In the genomic region with DNA sequence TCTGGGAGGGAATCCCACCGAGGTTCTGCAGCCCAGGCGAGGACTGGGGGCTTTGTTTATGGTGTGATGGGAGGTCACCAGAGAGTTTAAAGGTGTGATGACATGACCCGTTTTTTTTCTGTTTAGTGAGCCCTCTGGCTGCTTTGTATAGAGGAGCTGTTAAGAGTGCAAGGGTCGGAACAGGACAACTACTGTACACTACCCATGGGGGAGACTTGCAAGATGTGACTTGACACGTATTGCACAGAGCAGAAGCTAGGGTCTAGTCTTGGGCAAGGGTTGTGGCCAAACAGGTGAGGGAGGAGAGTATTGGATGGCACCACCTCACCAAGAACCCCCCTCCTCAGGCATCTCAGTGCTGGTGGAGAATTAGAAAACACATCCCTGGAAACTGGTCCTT, we compare ENCODE assay signal across 21 mouse cellular contexts.
A peak's percentile ranks its signal among the peaks of the same experiment; 100 is the strongest.
DNase-seq lines count a peak whose midpoint lies in the region; ATAC-seq and TF ChIP-seq lines count a peak whose summit lies in the region.
"Had no signal": no experiment of that assay in that cellular context is flagged by ENCODE, and none has a peak within 500 bp of the region (broad histone marks: within the 10 kb centered on the region; RNA-seq: fewer than 3 reads in every experiment).

No protein-coding gene starts in this region.

- no peaks in the 10 kb centered on the region for H3K27me3 ChIP-seq in heart, embryonic 10.5 days (ENCODE audit: insufficient read depth, poor library complexity, severe bottlenecking)
- H3K27me3 ChIP-seq in hindbrain, postnatal 0 days (ENCODE audit: insufficient read depth, low read length): no peaks in the 10 kb centered on the region
- H3K27me3 ChIP-seq in hindbrain, embryonic 10.5 days (ENCODE audit: insufficient read depth, poor library complexity, severe bottlenecking): no peaks in the 10 kb centered on the region
- no peaks in the 10 kb centered on the region for H3K27me3 ChIP-seq in midbrain, embryonic 15.5 days (replicated peaks)
- no peaks in the 10 kb centered on the region for H3K27me3 ChIP-seq in midbrain, embryonic 11.5 days (ENCODE audit: control insufficient read depth, insufficient read depth, low read length)
- no peaks in the 10 kb centered on the region for H3K27me3 ChIP-seq in neural tube, embryonic 15.5 days (replicated peaks)
- H3K27me3 ChIP-seq: CH12.LX; embryonic facial prominence, embryonic 12.5 days; forebrain, embryonic 13.5 days had no signal

- H3K4me2 ChIP-seq in hindbrain, postnatal 0 days (ENCODE audit: low read depth, low read length): no peak overlapping the region
- no peak overlapping the region for H3K4me2 ChIP-seq in midbrain, embryonic 15.5 days
- no peak overlapping the region for H3K4me2 ChIP-seq in midbrain, embryonic 11.5 days
- H3K4me2 ChIP-seq in neural tube, embryonic 15.5 days: no peak overlapping the region
- H3K4me2 ChIP-seq: embryonic facial prominence, embryonic 12.5 days; forebrain, embryonic 13.5 days had no signal

- H3K36me3 ChIP-seq in heart, embryonic 10.5 days: no peaks in the 10 kb centered on the region
- H3K36me3 ChIP-seq in hindbrain, postnatal 0 days (ENCODE audit: insufficient read depth, low read length): no peaks in the 10 kb centered on the region
- H3K36me3 ChIP-seq in hindbrain, embryonic 10.5 days: no peaks in the 10 kb centered on the region
- no peaks in the 10 kb centered on the region for H3K36me3 ChIP-seq in midbrain, embryonic 15.5 days (replicated peaks)
- H3K36me3 ChIP-seq in midbrain, embryonic 11.5 days (ENCODE audit: control insufficient read depth, insufficient read depth, low read length): no peaks in the 10 kb centered on the region
- no peaks in the 10 kb centered on the region for H3K36me3 ChIP-seq in neural tube, embryonic 15.5 days
- H3K36me3 ChIP-seq: embryonic facial prominence, embryonic 10.5 days; embryonic facial prominence, embryonic 12.5 days; G1E had no signal

- no peak for TF ChIP-seq CTCF in hindbrain, postnatal 0 days (IDR thresholded peaks at IDR 0.05; ENCODE audit: low read depth)

- no peak overlapping the region for H3K27ac ChIP-seq in heart, embryonic 10.5 days
- H3K27ac ChIP-seq in hindbrain, postnatal 0 days: no peak overlapping the region
- no peak overlapping the region for H3K27ac ChIP-seq in hindbrain, embryonic 10.5 days
- H3K27ac ChIP-seq in midbrain, embryonic 15.5 days: no peak overlapping the region
- no peak overlapping the region for H3K27ac ChIP-seq in midbrain, embryonic 11.5 days (ENCODE audit: low read depth, low read length)
- H3K27ac ChIP-seq in neural tube, embryonic 15.5 days (replicated peaks): no peak overlapping the region
- H3K27ac ChIP-seq: embryonic facial prominence, embryonic 10.5 days; embryonic facial prominence, embryonic 12.5 days; forebrain, embryonic 13.5 days had no signal

- intact Hi-C loops in heart, postnatal 36 days (cut with DNase I): no loop called here

- H3K4me3 ChIP-seq in heart, embryonic 10.5 days: no peak overlapping the region
- no peak overlapping the region for H3K4me3 ChIP-seq in hindbrain, postnatal 0 days (ENCODE audit: low read length)
- no peak overlapping the region for H3K4me3 ChIP-seq in hindbrain, embryonic 10.5 days
- no peak overlapping the region for H3K4me3 ChIP-seq in midbrain, embryonic 15.5 days
- H3K4me3 ChIP-seq in midbrain, embryonic 11.5 days (ENCODE audit: low read depth, low read length): no peak overlapping the region
- no peak overlapping the region for H3K4me3 ChIP-seq in neural tube, embryonic 15.5 days (replicated peaks)
- H3K4me3 ChIP-seq: embryonic facial prominence, embryonic 10.5 days; embryonic facial prominence, embryonic 12.5 days; forebrain, embryonic 13.5 days had no signal

- H3K9ac ChIP-seq in hindbrain, postnatal 0 days (replicated peaks; ENCODE audit: low read length): no peak overlapping the region
- H3K9ac ChIP-seq in midbrain, embryonic 15.5 days: no peak overlapping the region
- no peak overlapping the region for H3K9ac ChIP-seq in midbrain, embryonic 11.5 days (ENCODE audit: low read length)
- H3K9ac ChIP-seq in neural tube, embryonic 15.5 days (replicated peaks): no peak overlapping the region
- H3K9ac ChIP-seq: embryonic facial prominence, embryonic 12.5 days; forebrain, embryonic 13.5 days had no signal

- ATAC-seq in hindbrain, postnatal 0 days: 0 out of 2 replicates have a peak, but pooled peaks have one; percentile 25
- ATAC-seq in midbrain, embryonic 15.5 days (replicated peaks): peak; percentile 62; the same call in 1 of the 2 replicates
- ATAC-seq in midbrain, embryonic 11.5 days (ENCODE audit: low FRiP score): no peak
- no peak for ATAC-seq in neural tube, embryonic 15.5 days (ENCODE audit: low FRiP score)
- ATAC-seq: activated CD4-positive, CD25-positive, alpha-beta regulatory T cell, adult 4 months; CD4-positive, CD25-positive, alpha-beta regulatory T cell, adult 4 months; Patski had no signal

- DNase-seq in heart, embryonic 10.5 days (ENCODE audit: low spot score): peak; percentile 22
- DNase-seq in heart, postnatal 36 days: no peak
- DNase-seq in hindbrain, postnatal 0 days (ENCODE audit: low spot score): no peak
- DNase-seq in hindbrain, embryonic 10.5 days (ENCODE audit: low spot score): no peak
- DNase-seq in midbrain, embryonic 11.5 days (ENCODE audit: low spot score, missing footprints): no peak
- DNase-seq in neural tube, embryonic 10.5 days (ENCODE audit: extremely low spot score, low spot score): peak; percentile 8
- DNase-seq: adrenal gland, adult 8-10 months; adrenal gland, postnatal 14 days; adrenal gland, postnatal 36 days; B cell, adult 2 months; cerebellum, adult 11-12 months had no signal

- 60% methylated on average over 5 of the region's 5 CpGs for WGBS in heart, embryonic 10.5 days
- WGBS in hindbrain, postnatal 0 days: 57% methylated on average over 5 of the region's 5 CpGs
- 59% methylated on average over 5 of the region's 5 CpGs for WGBS in hindbrain, embryonic 10.5 days
- WGBS in midbrain, embryonic 15.5 days: 66% methylated on average over 5 of the region's 5 CpGs
- WGBS in midbrain, embryonic 11.5 days: 73% methylated on average over 5 of the region's 5 CpGs
- 51% methylated on average over 5 of the region's 5 CpGs for WGBS in neural tube, embryonic 15.5 days

- H3K9me3 ChIP-seq in heart, embryonic 10.5 days: no peaks in the 10 kb centered on the region
- H3K9me3 ChIP-seq in hindbrain, postnatal 0 days (ENCODE audit: low read length): no peaks in the 10 kb centered on the region
- H3K9me3 ChIP-seq in hindbrain, embryonic 10.5 days: no peaks in the 10 kb centered on the region
- H3K9me3 ChIP-seq in midbrain, embryonic 15.5 days: no peaks in the 10 kb centered on the region
- no peaks in the 10 kb centered on the region for H3K9me3 ChIP-seq in midbrain, embryonic 11.5 days (ENCODE audit: control insufficient read depth, low read length)
- H3K9me3 ChIP-seq in neural tube, embryonic 15.5 days (replicated peaks): no peaks in the 10 kb centered on the region
- H3K9me3 ChIP-seq: embryonic facial prominence, embryonic 10.5 days; embryonic facial prominence, embryonic 12.5 days; forebrain, embryonic 13.5 days; G1E had no signal

- H3K4me1 ChIP-seq in heart, embryonic 10.5 days: no peaks in the 10 kb centered on the region
- H3K4me1 ChIP-seq in hindbrain, postnatal 0 days (ENCODE audit: insufficient read depth, low read length): no peaks in the 10 kb centered on the region; the same call in 1 of the 2 replicates
- H3K4me1 ChIP-seq in hindbrain, embryonic 10.5 days (replicated peaks): 0 out of 2 replicates have a peak, but pooled peaks cover 6% of the 10 kb centered on the region
- H3K4me1 ChIP-seq in midbrain, embryonic 15.5 days: no peaks in the 10 kb centered on the region
- H3K4me1 ChIP-seq in midbrain, embryonic 11.5 days (ENCODE audit: control insufficient read depth, insufficient read depth, low read length): no peaks in the 10 kb centered on the region
- no peaks in the 10 kb centered on the region for H3K4me1 ChIP-seq in neural tube, embryonic 15.5 days
- H3K4me1 ChIP-seq: embryonic facial prominence, embryonic 10.5 days; embryonic facial prominence, embryonic 12.5 days had no signal

Comparison
In these comparisons a context has a peak if more than half of its experiments do, and no peak if none do; other contexts are left out.
1. DNase-seq: peak in heart, embryonic 10.5 days (single experiment) and neural tube, embryonic 10.5 days (single experiment); none in heart, postnatal 36 days (0 of 2), hindbrain, postnatal 0 days (single experiment), hindbrain, embryonic 10.5 days (single experiment) and midbrain, embryonic 11.5 days (single experiment).
2. ATAC-seq: peak in hindbrain, postnatal 0 days (single experiment) and midbrain, embryonic 15.5 days (single experiment); none in midbrain, embryonic 11.5 days (single experiment) and neural tube, embryonic 15.5 days (single experiment).